Mouse (Mus musculus) myocyte (in vitro differentiated cells): ENCODE measurements around the gene Eapp. TPM values are rescaled to one million over a fixed set of nuclear protein-coding genes. Genes with fewer than 3 reads are reported as not detected.
"Not testable (repeated sequence)": the region's sequence is repeated elsewhere in the genome, so short reads cannot be mapped to it uniquely, and the experiment has no call there.

Source experiments
- H3K27me3 ChIP-seq: one replicate; pipeline ENCODE4 v1.6.1; 2011; ENCODE audit not compliant: control insufficient read depth, insufficient read depth, insufficient read length
- H3K36me3 ChIP-seq: one replicate; pipeline ENCODE4 v1.6.1; 2011; ENCODE audit not compliant: control insufficient read depth, insufficient read depth
- H3K4me2 ChIP-seq: one replicate; pipeline ENCODE4 v1.6.1; 2011; ENCODE audit warnings: low read depth, control low read depth
- H3K4me3 ChIP-seq: one replicate; pipeline ENCODE4 v1.5.1; 2011; ENCODE audit warnings: mild to moderate bottlenecking, control low read depth, moderate library complexity
- H3K79me2 ChIP-seq: one replicate; pipeline ENCODE4 v1.6.1; 2011; ENCODE audit not compliant: control insufficient read depth, insufficient read depth
- H3ac ChIP-seq: one replicate; pipeline ENCODE4 v1.6.1; 2011; ENCODE audit not compliant: control insufficient read depth, insufficient read length
- CEBPB ChIP-seq: IDR thresholded peaks from 2 replicates; pipeline ENCODE4 v1.6.1; 2011; ENCODE audit warnings: mild to moderate bottlenecking, moderate library complexity; ENCODE audit not compliant: poor library complexity, insufficient read depth, severe bottlenecking
- E2F4 ChIP-seq: IDR thresholded peaks from one replicate; pipeline ENCODE4 v1.6.1; 2011; ENCODE audit warnings: mild to moderate bottlenecking, control low read depth, moderate library complexity; ENCODE audit not compliant: insufficient read depth
- MAX ChIP-seq: IDR thresholded peaks from one replicate; pipeline ENCODE4 v1.6.1; 2011; ENCODE audit warnings: low read depth, mild to moderate bottlenecking, control low read depth
- MYOD1 ChIP-seq, 3 experiments: IDR thresholded peaks; one replicate each; pipeline ENCODE4 v1.6.1; 2011; ENCODE audit warnings: control low read depth in 2 of 3, low read depth in 2 of 3, mild to moderate bottlenecking in 2 of 3, moderate library complexity in 1 of 3; ENCODE audit not compliant: insufficient read length in 2 of 3, control insufficient read depth in 1 of 3
- MYOG ChIP-seq, 3 experiments: IDR thresholded peaks; one replicate each; pipeline ENCODE4 v1.6.1; 2011; ENCODE audit warnings: control low read depth in 2 of 3, low read depth in 2 of 3, mild to moderate bottlenecking in 2 of 3; ENCODE audit not compliant: insufficient read length in 2 of 3, control insufficient read depth in 1 of 3, insufficient read depth in 1 of 3
- POLR2A ChIP-seq: IDR thresholded peaks from one replicate; pipeline ENCODE4 v1.6.1; 2011; ENCODE audit warnings: low read depth, mild to moderate bottlenecking, control low read depth, moderate library complexity; ENCODE audit not compliant: insufficient read length
- POLR2AphosphoS2 ChIP-seq: IDR thresholded peaks from one replicate; pipeline ENCODE4 v1.6.1; 2011; ENCODE audit warnings: low read depth, control low read depth; ENCODE audit not compliant: insufficient read length
- REST ChIP-seq: IDR thresholded peaks from one replicate; pipeline ENCODE4 v1.6.1; 2011; ENCODE audit warnings: mild to moderate bottlenecking, control low read depth, moderate library complexity; ENCODE audit not compliant: insufficient read depth, insufficient read length
- SRF ChIP-seq: IDR thresholded peaks from one replicate; pipeline ENCODE4 v1.6.1; 2011; ENCODE audit warnings: low read depth; ENCODE audit not compliant: control insufficient read depth, insufficient read length
- TCF12 ChIP-seq: IDR thresholded peaks from one replicate; pipeline ENCODE4 v1.6.1; 2011; ENCODE audit warnings: mild to moderate bottlenecking, control low read depth; ENCODE audit not compliant: poor library complexity, insufficient read depth, severe bottlenecking
- TCF3 ChIP-seq: IDR thresholded peaks from one replicate; pipeline ENCODE4 v1.6.1; 2011; ENCODE audit warnings: low read depth, control low read depth; ENCODE audit not compliant: insufficient read length
- USF1 ChIP-seq: IDR thresholded peaks from one replicate; pipeline ENCODE4 v1.6.1; 2011; ENCODE audit warnings: low read depth, mild to moderate bottlenecking, control low read depth, moderate library complexity
- polyA plus RNA-seq: library from polyadenylated mRNA; unstranded; fragments of >200 nt; fragmentation: generic; extraction: Trizol; gene quantifications from one replicate; pipeline ENCODE4 v1.2.1, GENCODE M21; 2012; ENCODE audit warnings: missing spikeins

Eapp gene
- polyA plus RNA-seq, 1 experiment, result 32.8 TPM

DNA sequence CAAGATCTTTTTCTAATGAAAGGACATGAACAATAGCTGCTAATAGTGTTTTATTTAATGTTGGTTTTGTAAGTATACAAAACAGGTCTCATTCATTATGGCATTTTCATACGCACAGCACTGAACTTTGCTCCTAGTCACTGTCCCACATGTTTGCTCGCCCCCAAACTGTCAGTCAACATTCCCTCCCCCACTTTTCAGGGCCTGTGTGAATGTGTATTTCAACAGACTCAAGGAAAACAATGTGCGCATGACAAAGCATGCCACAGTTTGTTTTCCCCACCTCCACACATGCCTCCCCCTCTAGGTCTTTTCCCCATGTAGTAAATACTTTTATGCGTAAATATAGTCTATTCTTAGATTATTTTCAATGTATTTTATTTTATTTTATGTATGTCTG, 24.4 kb downstream of the Eapp start:
- H3K36me3 ChIP-seq, result peaks cover 25% of the 10 kb centered on the region
- no peak overlapping the region for H3K4me3 ChIP-seq
- TF ChIP-seq TCF12 (no peak), USF1 (no peak), MYOD1 (IDR thresholded peaks at IDR 0.05; ENCODE audit: control insufficient read depth in 1 of 3, insufficient read length in 2 of 3, low read depth in 2 of 3) (no peak), POLR2AphosphoS2 (no peak), REST (no peak), TCF3 (no peak), CEBPB (no peak), MAX (no peak), E2F4 (no peak), MYOG (IDR thresholded peaks at IDR 0.05; ENCODE audit: control insufficient read depth in 1 of 3, insufficient read depth in 1 of 3, insufficient read length in 2 of 3, low read depth in 2 of 3) (no peak), SRF (no peak), POLR2A (no peak)
- no peaks in the 10 kb centered on the region for H3K27me3 ChIP-seq
- H3K4me2 ChIP-seq, result no peak overlapping the region
- no peak overlapping the region for H3ac ChIP-seq
- H3K79me2 ChIP-seq, result no peaks in the 10 kb centered on the region

DNA sequence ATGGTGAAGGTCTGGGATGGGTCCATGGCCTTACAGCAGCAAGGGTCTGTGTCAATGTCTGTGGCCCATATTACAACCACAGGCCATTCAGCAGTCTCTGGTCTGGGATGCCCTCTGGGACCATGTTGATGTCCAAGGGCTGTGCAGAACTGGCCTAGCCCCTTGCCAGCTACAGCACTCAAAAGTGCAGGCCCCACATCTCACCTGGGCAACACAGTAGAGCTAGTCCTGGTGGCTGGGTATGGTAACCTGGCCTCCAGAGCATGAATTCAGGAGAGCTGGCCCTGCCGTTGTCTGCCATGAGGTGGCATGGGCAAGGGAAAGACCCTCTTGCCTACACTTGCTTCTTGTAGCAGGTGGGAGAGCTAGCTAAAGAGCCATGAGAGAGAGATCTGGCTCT, 27.6 kb downstream of the Eapp start:
- no peak for TF ChIP-seq MYOD1 (IDR thresholded peaks at IDR 0.05; ENCODE audit: control insufficient read depth in 1 of 3, insufficient read length in 2 of 3, low read depth in 2 of 3)
- TF ChIP-seq REST, result no peak
- no peak for TF ChIP-seq POLR2AphosphoS2
- no peak for TF ChIP-seq TCF12
- no peak for TF ChIP-seq MAX
- TF ChIP-seq TCF3, result no peak
- no peak for TF ChIP-seq SRF
- no peak for TF ChIP-seq E2F4
- TF ChIP-seq CEBPB, result no peak
- no peak for TF ChIP-seq POLR2A
- TF ChIP-seq MYOG (IDR thresholded peaks at IDR 0.05; ENCODE audit: control insufficient read depth in 1 of 3, insufficient read depth in 1 of 3, insufficient read length in 2 of 3, low read depth in 2 of 3), result no peak
- TF ChIP-seq USF1, result no peak
- H3K27me3 ChIP-seq, result no peaks in the 10 kb centered on the region
- no peak overlapping the region for H3ac ChIP-seq
- no peak overlapping the region for H3K4me3 ChIP-seq
- no peaks in the 10 kb centered on the region for H3K79me2 ChIP-seq
- peaks cover 16% of the 10 kb centered on the region for H3K36me3 ChIP-seq
- H3K4me2 ChIP-seq, result no peak overlapping the region

DNA sequence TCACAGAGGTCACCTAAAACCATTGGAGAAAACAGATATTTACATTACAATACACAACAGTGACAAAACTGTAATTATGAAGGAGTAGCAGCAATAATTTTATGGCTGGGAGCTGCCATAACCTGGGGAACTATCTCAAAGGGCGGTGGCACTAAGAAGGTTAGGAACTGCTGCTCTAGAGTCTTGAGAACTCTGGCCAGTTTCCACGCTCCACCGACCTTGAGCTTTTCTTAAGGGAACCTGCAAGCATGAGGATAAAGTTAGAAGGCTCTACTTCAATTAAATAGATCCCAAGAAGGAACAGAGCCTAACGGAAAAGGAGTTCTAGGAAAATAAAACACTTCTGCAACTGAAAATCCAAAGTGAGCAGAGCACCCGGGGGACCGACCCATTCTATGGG, 30.2 kb downstream of the Eapp start:
- TF ChIP-seq TCF3 (no peak), SRF (no peak), USF1 (no peak), CEBPB (no peak), TCF12 (no peak), REST (no peak), MAX (no peak), POLR2AphosphoS2 (no peak), E2F4 (no peak), MYOD1 (IDR thresholded peaks at IDR 0.05; ENCODE audit: control insufficient read depth in 1 of 3, insufficient read length in 2 of 3, low read depth in 2 of 3) (no peak), POLR2A (no peak), MYOG (IDR thresholded peaks at IDR 0.05; ENCODE audit: control insufficient read depth in 1 of 3, insufficient read depth in 1 of 3, insufficient read length in 2 of 3, low read depth in 2 of 3) (no peak)
- Histone ChIP-seq H3K4me3 (no peak overlapping the region), H3K79me2 (no peaks in the 10 kb centered on the region), H3K4me2 (no peak overlapping the region), H3K27me3 (no peaks in the 10 kb centered on the region), H3ac (no peak overlapping the region), H3K36me3 (no peaks in the 10 kb centered on the region)

DNA sequence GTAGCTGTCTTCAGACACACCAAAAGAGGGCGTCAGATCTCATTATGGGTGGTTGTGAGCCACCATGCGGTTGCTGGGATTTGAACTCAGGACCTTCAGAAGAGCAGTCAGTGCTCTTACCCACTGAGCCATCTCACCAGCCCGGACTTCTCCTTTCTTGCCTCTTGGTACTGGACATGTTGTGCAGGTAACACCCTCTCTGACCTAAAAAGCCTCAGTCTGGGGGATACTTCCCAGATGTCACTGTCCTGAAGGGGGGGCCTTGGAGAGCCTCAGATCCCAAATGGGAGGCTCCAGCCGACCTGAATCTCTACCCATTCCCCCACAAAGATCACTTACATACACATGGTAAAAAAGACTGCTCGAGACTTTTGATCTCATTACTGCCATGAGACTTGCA, 34.2 kb downstream of the Eapp start:
- not testable (repeated sequence) for H3K79me2 ChIP-seq, H3ac ChIP-seq, H3K4me2 ChIP-seq

DNA sequence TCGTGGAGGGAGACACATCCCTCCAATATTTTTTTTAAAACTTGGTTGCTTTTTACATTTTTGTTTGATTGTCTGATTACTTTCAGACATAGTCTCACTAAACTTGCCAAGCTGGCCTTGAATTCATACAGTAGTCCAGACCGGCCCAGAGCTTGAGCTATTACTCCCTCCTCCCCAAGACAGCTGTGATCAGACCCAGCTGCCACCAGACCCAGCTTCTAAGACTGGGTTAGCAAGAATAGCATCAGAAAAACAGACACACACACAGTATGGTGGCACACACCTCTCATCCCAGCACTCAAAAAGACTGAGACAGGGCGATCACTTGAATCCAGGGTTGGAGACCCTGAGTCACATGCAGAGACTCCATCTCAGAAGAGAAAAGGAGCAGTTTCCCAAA, 35.8 kb downstream of the Eapp start:
- no peak for TF ChIP-seq POLR2A
- TF ChIP-seq SRF, result no peak
- TF ChIP-seq POLR2AphosphoS2, result no peak
- no peak overlapping the region for H3K4me3 ChIP-seq
- peaks cover 10% of the 10 kb centered on the region for H3K79me2 ChIP-seq
- no peaks in the 10 kb centered on the region for H3K27me3 ChIP-seq
- no peak overlapping the region for H3ac ChIP-seq
- H3K36me3 ChIP-seq, result no peaks in the 10 kb centered on the region
- no peak overlapping the region for H3K4me2 ChIP-seq

More for the DNA sequence above, 34.2 kb downstream of the Eapp start:
- not testable (repeated sequence) for H3K27me3 ChIP-seq, H3K4me3 ChIP-seq, H3K36me3 ChIP-seq
